Mouse (Mus musculus) cortical plate, adult 2 months (tissue): ENCODE data around the gene Snrpe.

Source experiments
- CTCF ChIP-seq: fragments of 200-500 bp; IDR thresholded peaks from 2 replicates; pipeline ENCODE4 v1.5.1; 2011; ENCODE audit warnings: mild to moderate bottlenecking, control low read depth, low read length; ENCODE audit not compliant: insufficient read depth; ENCODE audit errors: extremely low read depth
- POLR2A ChIP-seq: fragments of 200-500 bp; IDR thresholded peaks from 2 replicates; pipeline ENCODE4 v1.6.1; 2011; ENCODE audit warnings: mild to moderate bottlenecking, low read length, control low read depth; ENCODE audit not compliant: insufficient read depth; ENCODE audit errors: extremely low read depth

DNA sequence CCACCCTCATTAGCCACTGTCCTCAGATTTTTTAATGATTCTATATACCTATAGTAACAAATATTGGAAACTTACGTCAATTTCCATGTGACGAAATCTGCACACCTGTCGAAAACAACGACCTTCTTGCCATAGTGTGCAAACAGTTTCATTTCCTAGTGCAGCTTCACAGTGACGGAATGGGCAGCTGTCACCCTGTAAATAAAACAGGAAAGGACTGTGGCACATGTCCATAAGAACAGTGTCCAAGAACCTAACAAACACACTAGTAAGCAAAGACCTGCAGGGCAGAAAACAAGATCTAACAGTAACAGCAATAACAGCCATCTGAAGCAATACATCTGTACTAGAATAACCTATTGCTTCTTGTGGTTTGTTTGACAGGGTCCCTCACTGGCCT is 35.6 kb upstream of the Snrpe start:
- no peak for TF ChIP-seq CTCF
- no peak for TF ChIP-seq POLR2A
